Mouse (Mus musculus) kidney, postnatal 25 days (tissue): ENCODE measurements around the gene Tecr.
A peak's percentile ranks its signal among the peaks of the same experiment; 100 is the strongest.

Source experiments
- DNase-seq, 2 experiments: peaks; one replicate each; pipeline ENCODE4 v3.0.0; 2021; ENCODE audit warnings: mixed read lengths in 2 of 2

Tecr gene

GRCm38 (mm10) chr8:83607661-83608397 is at the start of gene Tecr, which contains the start of gene Dnajb1:
Gene Tecr (minus strand): TSS chr8:83607971.
Gene Dnajb1 (plus strand): TSS chr8:83608193.
- DNase-seq, result peak; percentile 100

- peak in 1 of 2 experiments; percentile 67 for DNase-seq
Measured at GRCm38 (mm10) chr8:83656484-83657246, 48.9 kb upstream of the Tecr start.

GRCm38 (mm10) chr8:83656043-83656442 is 48.3 kb upstream of the Tecr start:
- no peak for DNase-seq

- no peak for DNase-seq
Measured at GRCm38 (mm10) chr8:83654725-83655124, 47.0 kb upstream of the Tecr start.

GRCm38 (mm10) chr8:83653662-83654017 is 45.9 kb upstream of the Tecr start:
- DNase-seq, result no peak

- DNase-seq, result peak in 1 of 2 experiments; percentile 61
Measured at GRCm38 (mm10) chr8:83652744-83653661, 45.2 kb upstream of the Tecr start.

- DNase-seq, result peak; percentile 95 to 99
Measured at GRCm38 (mm10) chr8:83652030-83652743, 44.4 kb upstream of the Tecr start, which contains the start of gene Gipc1. Gene Gipc1 (plus strand): TSS chr8:83652677.

GRCm38 (mm10) chr8:83649699-83650098 is 41.9 kb upstream of the Tecr start:
- DNase-seq, result no peak

GRCm38 (mm10) chr8:83648031-83648430 is 40.3 kb upstream of the Tecr start:
- DNase-seq, result no peak

GRCm38 (mm10) chr8:83647511-83647910 is 39.7 kb upstream of the Tecr start:
- DNase-seq, result no peak

- no peak for DNase-seq
Measured at GRCm38 (mm10) chr8:83639649-83640048, 31.9 kb upstream of the Tecr start.

GRCm38 (mm10) chr8:83638856-83639255 is 31.1 kb upstream of the Tecr start:
- no peak for DNase-seq

- DNase-seq, result no peak
Measured at GRCm38 (mm10) chr8:83632083-83632707, 24.4 kb upstream of the Tecr start.

GRCm38 (mm10) chr8:83625676-83626299 is 18.0 kb upstream of the Tecr start:
- DNase-seq, result no peak

- DNase-seq, result peak; percentile 63 to 69
Measured at GRCm38 (mm10) chr8:83624739-83625138, 17.0 kb upstream of the Tecr start.

- DNase-seq, result no peak
Measured at GRCm38 (mm10) chr8:83623549-83623948, 15.8 kb upstream of the Tecr start.

- peak; percentile 92 to 95 for DNase-seq
Measured at GRCm38 (mm10) chr8:83622389-83622989, 14.7 kb upstream of the Tecr start.

GRCm38 (mm10) chr8:83621691-83622388 is 14.1 kb upstream of the Tecr start:
- DNase-seq, result no peak

- no peak for DNase-seq
Measured at GRCm38 (mm10) chr8:83619568-83620285, 12.0 kb upstream of the Tecr start.
